23 mouse cellular contexts compared by ENCODE assay signal in the genomic region with DNA sequence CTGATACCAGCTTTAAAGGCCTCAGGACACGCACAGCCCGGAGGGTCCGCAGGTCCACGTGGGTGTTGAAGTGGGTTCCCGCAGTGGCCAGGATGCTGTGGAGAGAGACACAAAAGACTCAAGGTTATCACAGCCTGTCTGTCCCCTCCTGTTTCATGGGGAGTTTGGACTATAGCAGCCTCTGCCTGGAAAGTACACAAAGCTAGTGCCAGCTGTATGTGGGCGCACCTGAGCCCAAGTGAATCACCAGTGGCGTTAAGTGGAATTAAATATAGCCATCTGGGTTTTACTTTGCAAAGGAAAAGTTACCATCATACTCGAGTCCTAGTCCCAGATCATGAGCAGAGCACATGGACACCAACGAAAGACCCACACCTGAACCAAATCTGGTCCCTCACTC.
A peak's percentile ranks its signal among the peaks of the same experiment; 100 is the strongest.
DNase-seq lines count a peak whose midpoint lies in the region; TF ChIP-seq lines count a peak whose summit lies in the region.
"Had no signal": no experiment of that assay in that cellular context is flagged by ENCODE, and none has a peak within 500 bp of the region (broad histone marks: within the 10 kb centered on the region; RNA-seq: fewer than 3 reads in every experiment).

No protein-coding gene starts in this region.

- H3K27me3 ChIP-seq in embryonic facial prominence, embryonic 10.5 days (replicated peaks; ENCODE audit: low read depth, poor library complexity, severe bottlenecking) = no peaks in the 10 kb centered on the region
- H3K27me3 ChIP-seq: forebrain, embryonic 12.5 days; heart, embryonic 15.5 days; liver, embryonic 15.5 days; neural tube, embryonic 12.5 days had no signal

- H3K27ac ChIP-seq in left cerebral cortex, adult 2 months = 0 out of 2 replicates have a peak overlapping the region, but pooled peaks have one; percentile 44
- no peak overlapping the region for H3K27ac ChIP-seq in embryonic facial prominence, embryonic 10.5 days (replicated peaks)
- H3K27ac ChIP-seq: forebrain, embryonic 12.5 days; heart, embryonic 15.5 days; limb, embryonic 12.5 days; liver, embryonic 15.5 days; midbrain, embryonic 10.5 days; neural tube, embryonic 12.5 days had no signal

- TF ChIP-seq CTCF in left cerebral cortex, adult 2 months (IDR thresholded peaks at IDR 0.05) = no peak; the same call in 1 of the 2 replicates

- H3K4me3 ChIP-seq in left cerebral cortex, adult 2 months = no peak overlapping the region
- H3K4me3 ChIP-seq in embryonic facial prominence, embryonic 10.5 days = no peak overlapping the region
- H3K4me3 ChIP-seq: erythroblast, embryonic 14.5 days; forebrain, embryonic 12.5 days; heart, embryonic 15.5 days; limb, embryonic 12.5 days; liver, embryonic 15.5 days; midbrain, embryonic 10.5 days; myocyte; neural tube, embryonic 12.5 days had no signal

- no peaks in the 10 kb centered on the region for H3K36me3 ChIP-seq in embryonic facial prominence, embryonic 10.5 days (replicated peaks)
- H3K36me3 ChIP-seq: forebrain, embryonic 12.5 days; heart, embryonic 15.5 days; limb, embryonic 12.5 days; liver, embryonic 15.5 days; midbrain, embryonic 10.5 days; neural tube, embryonic 12.5 days had no signal

- DNase-seq in layer of hippocampus, adult 18-20 months (ENCODE audit: low spot score in 2 of 2) = peak; percentile 15 to 44
- DNase-seq in layer of hippocampus, postnatal 25 days (ENCODE audit: extremely low spot score in 1 of 2, low spot score in 1 of 2) = no peak
- peak; percentile 75 for DNase-seq in right cerebral cortex, adult 18-20 months
- DNase-seq in right cerebral cortex, postnatal 4 days = no peak
- peak in 1 of 2 experiments; percentile 46 for DNase-seq in left cerebral cortex, adult 2 months (ENCODE audit: extremely low spot score in 1 of 2, low spot score in 2 of 2)
- DNase-seq in left cerebral cortex, postnatal 36 days (ENCODE audit: low spot score in 2 of 2) = peak; percentile 51 to 66
- DNase-seq in embryonic facial prominence, embryonic 10.5 days (ENCODE audit: low spot score) = no peak
- DNase-seq in kidney, postnatal 36 days = no peak
- DNase-seq: adrenal gland, postnatal 14 days; cerebellum, adult 11-12 months; cerebellum, adult 9-11 months; forebrain, postnatal 0 days; kidney, adult 2 months; lung, embryonic 14.5 days; lung, postnatal 14 days had no signal

- intact Hi-C loops in left cerebral cortex, adult 2 months (cut with DNase I) = no loop called here
- intact Hi-C loops in left cerebral cortex, postnatal 36 days (cut with DNase I) = no loop called here

- WGBS in embryonic facial prominence, embryonic 10.5 days = 93% methylated on average over 9 of the region's 9 CpGs

- H3K9me3 ChIP-seq in embryonic facial prominence, embryonic 10.5 days = no peaks in the 10 kb centered on the region
- H3K9me3 ChIP-seq: forebrain, embryonic 12.5 days; heart, embryonic 15.5 days; limb, embryonic 12.5 days; liver, embryonic 15.5 days; midbrain, embryonic 10.5 days; neural tube, embryonic 12.5 days had no signal

- no peaks in the 10 kb centered on the region for H3K4me1 ChIP-seq in embryonic facial prominence, embryonic 10.5 days
- H3K4me1 ChIP-seq: forebrain, embryonic 12.5 days; heart, embryonic 15.5 days; liver, embryonic 15.5 days; midbrain, embryonic 10.5 days; neural tube, embryonic 12.5 days had no signal

Comparison
In these comparisons a context has a peak if more than half of its experiments do, and no peak if none do; other contexts are left out.
1. DNase-seq: peak in layer of hippocampus, adult 18-20 months (2 of 2), right cerebral cortex, adult 18-20 months (single experiment) and left cerebral cortex, postnatal 36 days (2 of 2); none in layer of hippocampus, postnatal 25 days (0 of 2), right cerebral cortex, postnatal 4 days (single experiment), embryonic facial prominence, embryonic 10.5 days (single experiment) and kidney, postnatal 36 days (0 of 2).